Mouse (Mus musculus) erythroblast, embryonic 14.5 days (primary cell): Measurements from ENCODE around the gene Stac.

Experiments used
- GATA1 ChIP-seq: IDR thresholded peaks from 2 replicates; pipeline ENCODE4 v1.6.1; 2012; ENCODE audit warnings: low read length, inconsistent platforms, mixed read lengths
- TAL1 ChIP-seq: IDR thresholded peaks from 3 replicates; pipeline ENCODE4 v1.6.1; 2012; ENCODE audit warnings: low read length, inconsistent platforms, mixed read lengths

- TF ChIP-seq GATA1 (no peak), TAL1 (no peak)
These were observed 46.8 kb downstream of the Stac start for GRCm38 (mm10) chr9:111643369-111643768.
